Mouse (Mus musculus) lung, adult 2 months (tissue): Measurements from ENCODE around the gene Slco3a1. TPM values are rescaled to one million over a fixed set of nuclear protein-coding genes. Genes with fewer than 3 reads are reported as not detected.

Experiments
- DNase-seq: peaks from one replicate; pipeline ENCODE4 v3.0.0; 2022
- H3K4me1 ChIP-seq: fragments of 200-500 bp; 2 replicates; pipeline ENCODE4 v1.6.1; 2011; ENCODE audit warnings: low read length; ENCODE audit not compliant: control insufficient read depth, insufficient read depth
- H3K4me3 ChIP-seq: fragments of 200-500 bp; replicated peaks from 2 replicates; pipeline ENCODE3; 2011; ENCODE audit warnings: low read depth, mild to moderate bottlenecking, control low read depth, low read length; ENCODE audit errors: extremely low read depth
- CTCF ChIP-seq: fragments of 200-500 bp; IDR thresholded peaks from 2 replicates; pipeline ENCODE4 v1.5.1; 2011; ENCODE audit warnings: mild to moderate bottlenecking, low read length, control low read depth; ENCODE audit not compliant: insufficient read depth
- POLR2A ChIP-seq: fragments of 200-500 bp; IDR thresholded peaks from 2 replicates; pipeline ENCODE4 v1.6.1; 2011; ENCODE audit warnings: low read depth, mild to moderate bottlenecking, control low read depth, low read length, borderline replicate concordance; ENCODE audit errors: extremely low read depth
- WGBS: fragments of 180-500 bp; shearing (Covaris S2); methylation state at CpG from one replicate; pipeline ENCODE4 v1.1.7; 2018; 5-methylcytosine and 5-hydroxymethylcytosine counted together
- polyA plus RNA-seq: library from polyadenylated mRNA; depleted of rRNA; stranded (reverse); fragments of >200 nt; gene quantifications from 2 replicates; pipeline ENCODE4 v1.2.3, GENCODE M21; 2012

Gene Slco3a1
- polyA plus RNA-seq, 1 experiment: 156 TPM

DNA sequence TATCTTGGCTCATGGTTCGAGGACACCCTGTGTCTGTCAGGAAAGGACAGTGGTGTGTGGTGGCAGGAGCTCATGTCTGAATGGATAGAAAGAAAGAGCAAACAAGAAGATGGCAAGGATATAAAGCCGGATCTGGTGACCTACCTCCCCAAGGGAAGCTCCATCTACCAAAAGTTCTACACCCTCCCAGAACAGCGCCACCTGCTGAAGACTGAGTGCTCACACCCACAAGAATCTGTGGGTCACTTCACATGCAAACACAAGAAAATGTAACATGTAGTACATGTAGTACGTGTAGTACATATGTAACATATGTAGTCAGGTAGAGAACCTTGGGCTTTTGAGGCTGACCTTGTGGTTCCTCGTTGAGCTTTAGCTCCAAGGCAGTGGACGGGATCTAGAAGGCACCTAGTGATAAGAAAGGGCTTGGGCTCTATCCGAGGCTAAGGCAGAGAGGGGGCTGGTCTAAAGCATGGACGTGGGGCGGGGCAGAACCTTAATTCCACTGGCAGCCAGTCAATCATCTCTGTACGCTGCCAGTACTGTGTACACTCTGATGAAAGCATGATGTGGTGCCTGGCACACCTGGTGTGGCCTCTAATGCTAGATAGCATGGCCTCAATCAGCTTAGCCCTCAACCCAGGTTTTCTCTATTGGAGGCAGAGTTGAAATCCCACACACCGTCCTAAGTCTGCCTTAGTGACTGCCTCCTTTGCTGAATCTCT is 186.2 kb downstream of the Slco3a1 start:
- 77% methylated on average over 11 of the region's 11 CpGs for WGBS
- Histone ChIP-seq H3K4me3 (no peak overlapping the region), H3K4me1 (no peaks in the 10 kb centered on the region)
- no peak for DNase-seq
- TF ChIP-seq POLR2A (no peak), CTCF (no peak)

DNA sequence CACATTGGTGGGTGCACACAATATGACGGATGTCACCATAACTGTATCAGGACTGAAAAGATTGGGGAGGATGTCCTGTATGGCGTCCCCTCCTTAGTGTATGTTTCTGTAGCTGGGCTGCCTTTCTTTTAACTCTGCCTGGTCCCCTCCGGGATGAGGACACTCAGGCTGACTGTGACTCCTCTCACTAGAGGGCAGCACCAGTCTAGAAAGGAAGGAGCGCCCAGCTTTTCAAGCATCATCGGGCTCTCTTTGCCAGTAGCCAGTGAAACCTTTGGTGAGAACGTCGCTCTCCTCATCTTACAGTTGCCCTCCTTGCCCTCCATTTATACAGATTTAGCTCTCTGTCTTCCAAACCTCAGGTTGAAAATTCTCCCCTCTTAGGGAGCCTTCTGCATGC is 187.2 kb downstream of the Slco3a1 start:
- no peak overlapping the region for H3K4me3 ChIP-seq
- no peaks in the 10 kb centered on the region for H3K4me1 ChIP-seq
- no peak for DNase-seq
- 34% methylated on average over 7 of the region's 7 CpGs for WGBS
- no peak for TF ChIP-seq POLR2A
- TF ChIP-seq CTCF: peak; percentile 70

DNA sequence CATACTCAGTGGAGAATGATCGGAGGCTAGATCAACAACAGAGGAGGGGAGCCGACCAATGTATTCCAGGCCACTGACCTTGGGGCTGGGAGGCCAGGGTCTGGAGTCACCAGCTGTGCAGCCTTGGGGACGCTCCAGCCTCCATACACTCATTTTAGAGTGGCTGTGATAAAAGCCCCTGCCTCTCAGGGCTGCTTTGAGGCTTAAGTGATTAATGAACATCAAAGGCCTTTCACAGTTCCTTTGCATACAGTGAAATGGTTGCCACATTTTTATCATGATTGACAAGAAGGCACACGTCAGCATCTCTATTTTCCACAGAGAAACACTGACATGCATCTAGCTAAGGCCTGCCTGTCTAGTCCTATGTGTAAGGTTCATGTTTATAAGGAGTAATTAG is 189.0 kb downstream of the Slco3a1 start:
- no peak overlapping the region for H3K4me3 ChIP-seq
- no peak for DNase-seq
- H3K4me1 ChIP-seq: peaks cover 3% of the 10 kb centered on the region; the same call in 1 of the 2 replicates
- 66% methylated on average over 4 of the region's 4 CpGs for WGBS
- TF ChIP-seq POLR2A: no peak
- TF ChIP-seq CTCF: no peak

DNA sequence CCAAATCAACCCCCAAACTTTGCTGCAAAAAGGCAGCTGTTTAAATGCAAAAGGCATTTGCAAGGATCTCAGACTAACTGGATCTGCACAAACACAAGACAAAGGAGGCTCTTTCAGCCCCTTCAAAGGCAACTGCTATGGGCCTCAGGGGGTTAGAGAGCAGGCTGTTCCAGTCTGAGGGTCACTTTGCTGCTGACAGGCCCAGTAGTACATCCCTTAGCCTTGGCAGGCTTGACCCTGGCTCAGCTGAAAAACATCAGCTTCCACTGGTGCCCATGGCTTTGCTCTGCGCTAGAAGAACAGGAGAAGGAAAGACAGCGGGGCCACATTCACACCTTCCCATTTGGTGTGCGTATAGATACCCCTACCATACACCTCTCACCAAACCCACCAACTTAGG is 189.6 kb downstream of the Slco3a1 start:
- WGBS: 95% methylated on average over 3 of the region's 3 CpGs
- no peak overlapping the region for H3K4me3 ChIP-seq
- no peak for DNase-seq
- TF ChIP-seq POLR2A: no peak
- H3K4me1 ChIP-seq: peaks cover 3% of the 10 kb centered on the region; the same call in 1 of the 2 replicates

DNA sequence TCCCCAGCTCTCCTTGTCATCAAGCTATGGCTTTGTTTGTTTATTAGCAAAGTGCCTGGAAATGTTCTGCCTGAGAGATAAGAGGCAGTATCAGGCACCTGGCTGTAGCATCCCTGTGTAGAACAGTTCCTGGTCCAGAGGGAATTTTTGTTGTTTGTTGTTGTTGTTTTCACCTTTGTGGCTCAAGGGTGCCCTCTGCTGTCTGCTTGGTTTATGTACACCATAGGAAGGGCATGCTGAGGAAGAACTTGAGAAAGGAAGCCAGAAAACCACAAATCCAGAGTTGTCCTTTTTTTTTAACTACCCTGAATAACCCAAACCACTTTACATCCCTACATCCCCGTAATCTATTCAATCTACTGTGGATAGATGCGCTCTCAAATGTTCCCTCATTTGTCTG is 191.1 kb downstream of the Slco3a1 start:
- H3K4me1 ChIP-seq: peaks cover 3% of the 10 kb centered on the region; the same call in 1 of the 2 replicates
- H3K4me3 ChIP-seq: no peak overlapping the region
- TF ChIP-seq POLR2A (no peak), CTCF (peak; percentile 22; the same call in 1 of the 2 replicates)
- DNase-seq: no peak
- WGBS: 72% methylated on average over 2 of the region's 2 CpGs

DNA sequence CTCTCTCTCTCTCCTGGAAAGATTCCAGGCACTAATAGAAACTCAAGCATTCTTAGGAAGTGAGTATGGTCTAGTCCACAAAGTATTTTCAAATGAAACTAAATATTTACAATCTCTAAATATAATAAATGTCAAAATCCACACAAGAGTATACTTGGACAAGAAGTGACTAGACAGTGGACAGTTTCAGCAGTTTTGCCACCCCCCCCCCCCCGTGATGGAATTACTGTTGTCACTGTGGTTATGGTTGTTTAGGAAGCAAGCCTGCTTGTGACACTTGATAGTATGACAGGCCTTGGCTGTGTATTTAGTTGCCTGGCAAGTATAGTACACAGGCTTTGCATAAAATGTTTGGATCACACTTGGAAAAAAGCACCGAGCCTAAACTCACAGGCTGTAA is 192.9 kb downstream of the Slco3a1 start:
- TF ChIP-seq CTCF (no peak), POLR2A (no peak)
- no peak for DNase-seq
- H3K4me1 ChIP-seq: peaks cover 3% of the 10 kb centered on the region; the same call in 1 of the 2 replicates
- WGBS: 34% methylated on average over 2 of the region's 2 CpGs
- no peak overlapping the region for H3K4me3 ChIP-seq

DNA sequence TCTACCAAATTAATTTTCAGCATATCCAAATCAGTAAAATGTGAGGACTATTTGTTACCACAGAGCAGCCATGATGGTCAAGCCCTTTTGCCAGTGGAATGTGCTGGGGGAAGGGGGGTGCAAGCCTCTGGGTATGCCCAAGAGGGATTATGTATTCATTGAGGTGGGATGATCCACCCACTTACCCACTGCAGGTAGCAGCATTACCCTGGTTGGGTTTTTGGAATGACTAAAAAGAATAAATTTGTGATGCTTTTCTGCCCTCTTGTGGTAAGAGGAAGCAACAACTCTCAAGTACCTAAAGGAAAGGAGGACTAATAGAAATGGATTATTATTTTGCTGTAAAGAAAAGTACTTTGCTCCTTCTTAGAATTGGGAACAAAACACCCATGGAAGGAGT is 197.6 kb downstream of the Slco3a1 start:
- peaks cover 2% of the 10 kb centered on the region; the same call in 1 of the 2 replicates for H3K4me1 ChIP-seq
- TF ChIP-seq POLR2A (no peak), CTCF (no peak)
- H3K4me3 ChIP-seq: no peak overlapping the region
- no peak for DNase-seq

DNA sequence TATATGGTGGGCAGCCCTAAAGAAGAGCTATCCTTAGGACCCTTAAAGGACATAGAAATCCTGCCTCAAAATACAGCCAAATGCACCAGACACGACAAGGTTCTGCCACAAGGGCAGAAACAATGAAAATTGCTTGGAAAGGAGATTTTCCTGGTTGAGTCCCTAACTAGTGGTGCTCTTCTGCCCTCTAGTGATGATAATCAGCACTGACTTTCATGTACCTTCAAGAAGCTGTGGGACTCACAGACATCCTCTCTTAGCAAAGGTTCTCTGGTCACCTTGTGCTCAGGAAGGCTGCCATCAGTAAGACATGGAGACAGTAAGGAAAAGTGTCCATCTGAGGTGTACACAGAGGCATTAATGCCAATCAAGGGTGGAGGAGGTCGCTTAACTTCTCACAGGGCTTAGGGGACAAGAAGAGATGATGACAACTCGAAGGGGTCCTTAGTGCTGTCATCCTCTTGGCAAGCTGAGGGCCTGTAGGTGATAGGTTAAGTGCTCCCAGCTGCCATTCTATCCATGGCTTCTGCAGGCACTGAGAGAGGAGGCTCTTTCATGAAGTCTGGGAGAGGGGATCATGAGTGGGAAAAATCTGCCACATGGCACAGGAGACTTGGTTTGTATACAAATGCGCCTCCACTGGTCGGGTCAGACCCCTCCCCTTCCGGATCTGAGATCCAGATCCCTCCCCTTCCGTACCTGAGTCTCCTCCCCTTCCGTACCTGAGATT is 199.9 kb downstream of the Slco3a1 start:
- WGBS: 57% methylated on average over 8 of the region's 8 CpGs
- no peak for TF ChIP-seq POLR2A
- peak; percentile 30; the same call in 1 of the 2 replicates for TF ChIP-seq CTCF
- no peak for DNase-seq
- no peak overlapping the region for H3K4me3 ChIP-seq
- no peaks in the 10 kb centered on the region for H3K4me1 ChIP-seq

DNA sequence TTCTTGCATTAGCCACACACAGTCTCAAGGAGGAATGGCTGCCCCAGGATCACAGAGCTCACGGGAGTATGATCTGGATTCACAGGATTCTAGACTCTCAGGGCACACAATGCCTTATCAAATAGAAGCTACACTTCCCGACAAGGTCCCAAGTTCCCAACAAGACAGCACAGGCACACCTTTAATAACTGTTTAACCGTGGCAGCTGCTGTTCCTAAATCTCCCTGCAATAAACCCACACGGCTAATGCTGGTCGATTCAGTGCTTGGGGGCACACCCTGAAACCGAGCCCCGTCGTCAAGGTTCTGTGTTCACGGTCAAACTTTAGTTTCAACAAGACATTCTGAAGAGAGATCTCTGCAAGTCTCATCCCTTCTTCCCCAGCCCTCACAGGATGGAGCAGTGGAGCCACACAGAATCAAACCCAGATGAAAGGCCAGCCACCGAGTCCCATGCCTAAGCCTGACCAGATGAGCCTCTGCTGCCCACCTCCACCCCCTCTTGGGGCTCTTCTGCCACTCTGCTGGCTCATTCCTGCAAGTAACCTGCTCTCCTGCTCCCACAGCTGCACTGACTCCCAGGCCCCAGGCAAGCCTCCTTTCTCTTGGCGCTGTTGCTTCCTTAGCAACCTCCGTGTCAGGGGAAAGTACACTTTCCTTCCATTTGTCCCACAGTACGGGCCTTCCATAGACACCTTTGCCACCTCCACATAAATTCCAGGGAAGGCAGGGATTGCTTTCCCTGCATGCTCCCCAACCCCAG is 200.7 kb downstream of the Slco3a1 start:
- DNase-seq: no peak
- no peak for TF ChIP-seq POLR2A
- TF ChIP-seq CTCF: no peak
- WGBS: 86% methylated on average over 13 of the region's 13 CpGs
- no peaks in the 10 kb centered on the region for H3K4me1 ChIP-seq
- H3K4me3 ChIP-seq: no peak overlapping the region
